Mouse (Mus musculus) mammary gland, adult 2 months (tissue): Measurements from ENCODE around the gene Scn2b. TPM values are rescaled to one million over a fixed set of nuclear protein-coding genes. Genes with fewer than 3 reads are reported as not detected.

Source experiments
- polyA plus RNA-seq: library from polyadenylated mRNA; depleted of rRNA; stranded (reverse); fragments of >200 nt; gene quantifications from 2 replicates; pipeline ENCODE4 v1.2.3, GENCODE M21; 2012; ENCODE audit warnings: low replicate concordance; rRNA removed

The Scn2b gene
- polyA plus RNA-seq: 1.3 and 1.5 TPM in 2 replicates

DNA sequence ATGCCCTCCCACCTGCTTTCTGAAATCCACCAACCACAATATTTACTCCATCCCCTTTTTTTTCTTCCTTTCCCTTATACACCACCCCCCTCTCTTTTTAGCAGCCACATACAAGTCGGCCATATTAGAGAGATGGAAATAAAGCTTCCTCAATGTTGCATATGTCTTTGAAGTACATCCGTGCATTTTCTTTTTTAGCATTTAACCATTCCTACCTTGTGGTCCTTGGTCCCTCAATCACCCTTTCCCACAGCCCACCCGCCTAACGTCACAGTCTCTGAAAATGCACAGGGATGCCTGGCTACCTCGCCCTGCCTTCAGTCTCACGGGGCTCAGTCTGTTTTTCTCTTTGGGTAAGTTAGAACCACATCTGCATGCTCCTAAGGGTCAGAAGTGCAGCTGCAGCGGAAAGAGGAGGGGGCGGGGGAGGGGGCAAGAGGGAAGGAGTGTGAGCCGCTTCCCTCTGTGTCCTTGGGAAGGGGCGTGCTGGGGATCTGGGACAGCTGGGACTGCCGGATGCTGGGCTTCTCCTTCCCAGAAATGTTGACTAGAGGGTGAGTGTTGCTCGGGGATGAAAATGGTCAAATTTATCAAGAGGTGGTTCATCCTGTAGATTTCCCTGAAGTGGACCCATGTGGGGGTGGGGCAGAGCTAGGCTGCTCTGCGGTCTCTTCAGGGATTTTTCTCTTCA is at the start of gene Scn2b:
TSS of gene Scn2b (plus strand) at position 42 of the 691 bp plus-strand sequence.

DNA sequence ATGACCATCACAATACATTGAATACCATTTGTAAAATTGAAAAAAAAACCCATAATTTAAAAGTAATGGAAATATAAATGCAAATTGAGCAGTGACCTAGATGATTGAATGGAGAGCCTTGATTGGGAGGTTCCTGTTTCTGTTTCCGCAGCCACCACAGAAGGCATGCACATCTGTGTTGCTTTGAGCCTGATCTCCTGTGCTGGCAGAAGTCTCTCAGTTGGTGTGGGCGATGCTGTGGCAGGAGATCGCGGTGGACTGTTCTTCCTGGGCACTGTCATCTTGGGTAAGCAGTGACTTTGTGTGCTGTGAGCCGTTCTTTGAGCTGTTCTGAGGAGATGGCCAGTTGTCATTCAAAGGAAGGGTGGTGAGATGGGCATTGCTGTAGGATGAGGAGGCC is 38.6 kb upstream of the Scn2b start, which contains the start of gene Jaml:
TSS of gene Jaml (plus strand) at position 173 of the 400 bp plus-strand sequence.

DNA sequence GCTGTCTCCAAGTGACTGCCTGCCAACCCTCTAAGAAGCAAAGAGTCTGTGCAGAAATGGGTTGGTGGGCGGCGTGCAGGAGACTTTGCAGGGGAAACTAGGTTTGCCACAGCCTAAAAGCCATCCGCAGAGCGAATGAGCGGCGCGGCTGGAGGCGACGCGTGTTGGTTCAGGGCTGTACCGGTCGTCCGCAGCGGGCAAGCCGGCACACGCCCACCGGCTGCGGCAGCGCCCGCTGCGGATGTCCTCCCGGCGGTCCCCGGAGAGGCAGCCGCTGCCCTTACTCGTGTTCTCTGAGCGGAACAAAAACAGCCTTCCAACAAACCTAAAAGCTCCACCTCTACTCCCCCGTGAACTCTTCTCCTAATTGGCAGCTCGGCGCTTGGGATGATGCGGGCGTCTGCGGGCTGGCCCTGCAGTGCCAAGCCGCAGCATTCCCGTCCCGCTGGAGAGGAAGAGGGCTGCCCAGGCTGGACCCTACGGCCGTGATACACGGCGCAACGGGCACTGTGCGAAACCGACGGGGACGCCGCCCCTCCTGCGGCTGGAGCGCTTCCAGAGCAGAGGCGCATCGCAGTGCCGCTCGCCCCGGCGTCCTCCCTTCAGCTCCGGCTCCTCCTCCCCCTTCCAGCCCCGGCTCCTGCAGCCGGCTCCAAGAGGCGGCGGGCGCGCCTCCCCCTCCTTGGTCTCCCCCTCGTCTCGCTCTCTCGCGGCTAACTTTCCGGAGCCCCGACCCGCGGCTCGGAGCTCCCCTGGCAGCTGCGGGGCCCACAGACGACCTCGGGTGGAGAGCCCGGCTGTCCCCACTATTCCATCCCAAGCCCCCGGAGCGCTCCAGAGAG is 20.8 kb downstream of the Scn2b start, which contains the start of gene Scn4b:
TSS of gene Scn4b (plus strand) at position 205 of the 842 bp plus-strand sequence.

Other genes with a start within 250 kb of the Scn2b start
- gene Kmt2a, start 236.5 kb upstream of the Scn2b start, polyA plus RNA-seq: 24.2 and 30.6 TPM in 2 replicates
- gene Atp5l, start 197.0 kb upstream of the Scn2b start, polyA plus RNA-seq: 132 and 348 TPM in 2 replicates
- 9.0 and 19.2 TPM in 2 replicates for gene Ube4a, start 152.2 kb upstream of the Scn2b start, polyA plus RNA-seq
- 12.5 and 15.6 TPM in 2 replicates for gene Cd3g, start 137.4 kb upstream of the Scn2b start, polyA plus RNA-seq
- 18.0 and 23.5 TPM in 2 replicates for gene Cd3d, start 136.0 kb upstream of the Scn2b start, polyA plus RNA-seq
- 28.6 and 38.7 TPM in 2 replicates for gene Cd3e, start 108.2 kb upstream of the Scn2b start, polyA plus RNA-seq
- gene Mpzl2, start 78.0 kb upstream of the Scn2b start, polyA plus RNA-seq: 10.6 and 18.6 TPM in 2 replicates
- gene Mpzl3, start 62.6 kb upstream of the Scn2b start, polyA plus RNA-seq: 3.6 and 5.9 TPM in 2 replicates
- 0.97 and 1.4 TPM in 2 replicates for gene Jaml, start 38.6 kb upstream of the Scn2b start, polyA plus RNA-seq
- 1.8 and 25.0 TPM in 2 replicates for gene Scn4b, start 20.6 kb downstream of the Scn2b start, polyA plus RNA-seq
- 1.2 and 3.5 TPM in 2 replicates for gene BC049352, start 64.2 kb downstream of the Scn2b start, polyA plus RNA-seq
- gene Tmprss4, start 86.3 kb downstream of the Scn2b start, polyA plus RNA-seq: 2.1 and 3.6 TPM in 2 replicates
- 21.6 and 25.1 TPM in 2 replicates for gene Il10ra, start 151.4 kb downstream of the Scn2b start, polyA plus RNA-seq
- 9.7 and 11.5 TPM in 2 replicates for gene Tmprss13, start 201.3 kb downstream of the Scn2b start, polyA plus RNA-seq